Mouse (Mus musculus) liver, postnatal 0 days (tissue): Measurements from ENCODE around the gene Yy1.

ENCODE experiments used
- CTCF ChIP-seq: sonication (generic); IDR thresholded peaks from 2 replicates; pipeline ENCODE4 v1.5.1; 2016; ENCODE audit warnings: antibody characterized with exemption, low read depth
- EP300 ChIP-seq: IDR thresholded peaks from 2 replicates; pipeline ENCODE4 v1.6.1; 2016; ENCODE audit warnings: antibody characterized with exemption, low read depth, mild to moderate bottlenecking

DNA sequence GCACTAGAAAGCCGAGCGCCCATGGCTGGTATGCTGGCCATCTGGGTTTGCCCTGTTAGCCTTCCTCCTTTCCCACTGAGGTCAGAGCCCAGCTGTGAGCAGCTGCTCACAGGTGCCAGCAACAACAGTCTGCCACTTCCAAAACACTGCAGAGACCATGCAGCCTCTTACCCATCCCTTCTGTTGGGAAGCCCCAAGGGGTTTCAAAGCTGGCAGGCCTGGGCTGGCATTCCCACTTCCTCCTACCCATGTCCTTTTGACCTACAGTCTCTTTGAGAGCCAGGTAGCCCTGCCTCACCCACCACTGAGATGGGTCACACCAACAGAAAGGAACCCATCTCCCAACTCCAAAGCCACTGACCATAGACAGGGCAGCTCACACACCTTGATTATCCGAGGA lies 40.6 kb downstream of the Yy1 start:
- TF ChIP-seq CTCF (no peak), EP300 (no peak)
